Mouse (Mus musculus): ENCODE data around the gene Uqcrc2. TPM values are rescaled to one million over a fixed set of nuclear protein-coding genes. Genes with fewer than 3 reads are reported as not detected.

Gene Uqcrc2
- polyA plus RNA-seq, 1 experiment = 368 TPM

DNA sequence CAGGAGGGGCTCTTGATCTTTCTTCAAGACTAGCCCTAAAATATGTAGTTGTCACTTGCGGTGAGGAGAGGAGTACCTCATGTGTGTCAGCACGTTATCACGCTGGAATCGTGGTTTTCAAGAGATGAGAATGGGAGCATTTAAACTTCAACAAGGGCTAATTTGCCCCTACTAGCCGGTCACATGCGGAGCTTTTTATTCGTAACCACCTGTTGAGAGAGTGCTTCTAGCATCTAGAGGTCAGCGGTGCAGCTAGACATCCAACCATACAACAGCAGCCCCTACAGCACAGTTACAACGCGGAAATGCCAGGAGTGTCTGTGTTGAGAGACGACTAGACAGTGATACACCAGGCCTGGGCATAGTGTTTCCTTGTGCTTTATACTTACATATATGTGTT, 845 bp downstream of the Uqcrc2 start:
- peak overlapping the region; percentile 82 for H3K4me3 ChIP-seq (ENCODE audit: insufficient read depth, low read depth, low read length)
- peak overlapping the region; percentile 81; the same call in 1 of the 2 replicates for H3K27ac ChIP-seq (ENCODE audit: insufficient read depth, low read depth, low read length)
- WGBS = under 1% methylated on average over 11 of the region's 11 CpGs
- TF ChIP-seq POLR2A (IDR thresholded peaks at IDR 0.05; ENCODE audit: insufficient read depth, low read depth, low read length) (no peak), CTCF (IDR thresholded peaks at IDR 0.05; ENCODE audit: insufficient read depth, low read depth, low read length) (no peak)
- H3K4me1 ChIP-seq (ENCODE audit: control insufficient read depth, insufficient read depth, low read length) = peaks cover 5% of the 10 kb centered on the region

DNA sequence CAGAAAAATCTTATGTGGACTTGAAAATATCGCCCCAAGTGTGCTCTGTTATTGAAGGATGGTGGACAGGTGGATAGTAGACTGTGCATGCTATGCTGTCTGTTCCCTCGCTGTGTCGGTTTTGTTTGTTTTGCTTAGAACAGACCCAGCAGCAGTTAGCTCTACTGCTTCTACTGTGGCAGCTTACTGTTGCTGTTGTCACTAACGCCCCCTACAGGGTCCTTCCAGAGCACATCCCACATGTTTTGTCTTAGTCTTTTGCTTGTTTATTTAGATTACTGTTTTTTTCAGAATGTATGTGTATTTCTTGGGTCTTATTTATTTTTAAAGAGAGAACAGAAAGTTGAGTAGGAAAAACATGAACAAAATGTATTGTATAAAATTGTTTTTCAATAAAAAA, 8.2 kb downstream of the Uqcrc2 start:
- no peaks in the 10 kb centered on the region for H3K4me1 ChIP-seq (ENCODE audit: control insufficient read depth, insufficient read depth, low read length)
- H3K4me3 ChIP-seq (ENCODE audit: insufficient read depth, low read depth, low read length) = no peak overlapping the region
- 70% methylated on average over 4 of the region's 4 CpGs for WGBS
- TF ChIP-seq CTCF (IDR thresholded peaks at IDR 0.05; ENCODE audit: insufficient read depth, low read depth, low read length) = no peak
- no peak overlapping the region for H3K27ac ChIP-seq (ENCODE audit: insufficient read depth, low read depth, low read length)

DNA sequence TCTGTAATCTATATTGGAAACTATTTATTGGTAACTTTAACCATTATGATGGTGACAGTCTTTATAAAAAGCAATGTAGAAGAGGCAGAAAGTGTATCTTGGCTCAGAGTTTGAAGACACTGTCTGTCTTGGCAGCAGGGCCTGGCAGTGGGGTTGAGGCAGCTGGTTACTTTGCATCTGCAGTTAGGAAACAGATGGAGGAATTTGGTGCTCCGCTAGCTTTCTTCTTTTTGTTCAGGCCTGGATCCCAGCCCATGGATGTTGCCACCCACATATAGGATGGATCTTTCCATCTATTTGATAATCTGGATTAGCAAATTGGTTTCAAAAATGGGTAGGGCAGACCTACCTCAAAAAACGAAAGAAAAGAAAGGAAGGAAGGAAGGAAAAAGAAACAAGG, 12.9 kb downstream of the Uqcrc2 start:
- WGBS = 68% methylated on average over 2 of the region's 2 CpGs
- Histone ChIP-seq H3K4me3 (ENCODE audit: insufficient read depth, low read depth, low read length) (no peak overlapping the region), H3K27ac (ENCODE audit: insufficient read depth, low read depth, low read length) (no peak overlapping the region), H3K4me1 (ENCODE audit: control insufficient read depth, insufficient read depth, low read length) (no peaks in the 10 kb centered on the region)
- TF ChIP-seq POLR2A (IDR thresholded peaks at IDR 0.05; ENCODE audit: insufficient read depth, low read depth, low read length) (no peak), CTCF (IDR thresholded peaks at IDR 0.05; ENCODE audit: insufficient read depth, low read depth, low read length) (no peak)

DNA sequence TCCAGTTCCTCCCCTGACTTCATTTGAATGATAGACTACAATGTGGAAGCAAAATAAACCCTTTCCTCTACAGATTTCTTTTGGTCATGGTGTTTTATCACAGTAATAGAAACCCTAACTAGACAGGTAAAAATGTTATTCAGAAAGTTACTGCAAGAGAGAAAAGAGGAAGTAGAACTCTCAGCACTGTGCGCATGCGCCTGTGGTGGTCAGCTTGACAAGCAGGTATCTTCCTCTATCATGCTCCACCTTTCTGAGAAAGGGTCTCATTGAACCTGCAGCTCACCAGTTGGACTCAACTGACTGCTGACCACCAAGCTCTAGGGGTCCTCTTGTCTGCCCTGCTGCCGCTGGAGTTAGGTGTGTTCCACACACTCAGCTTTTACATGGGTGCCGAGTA, 27.1 kb downstream of the Uqcrc2 start:
- Histone ChIP-seq H3K4me1 (ENCODE audit: control insufficient read depth, insufficient read depth, low read length) (no peaks in the 10 kb centered on the region), H3K27ac (ENCODE audit: insufficient read depth, low read depth, low read length) (no peak overlapping the region), H3K4me3 (ENCODE audit: insufficient read depth, low read depth, low read length) (no peak overlapping the region)
- WGBS = 96% methylated on average over 4 of the region's 4 CpGs
- TF ChIP-seq CTCF (IDR thresholded peaks at IDR 0.05; ENCODE audit: insufficient read depth, low read depth, low read length) (no peak), POLR2A (IDR thresholded peaks at IDR 0.05; ENCODE audit: insufficient read depth, low read depth, low read length) (no peak)

DNA sequence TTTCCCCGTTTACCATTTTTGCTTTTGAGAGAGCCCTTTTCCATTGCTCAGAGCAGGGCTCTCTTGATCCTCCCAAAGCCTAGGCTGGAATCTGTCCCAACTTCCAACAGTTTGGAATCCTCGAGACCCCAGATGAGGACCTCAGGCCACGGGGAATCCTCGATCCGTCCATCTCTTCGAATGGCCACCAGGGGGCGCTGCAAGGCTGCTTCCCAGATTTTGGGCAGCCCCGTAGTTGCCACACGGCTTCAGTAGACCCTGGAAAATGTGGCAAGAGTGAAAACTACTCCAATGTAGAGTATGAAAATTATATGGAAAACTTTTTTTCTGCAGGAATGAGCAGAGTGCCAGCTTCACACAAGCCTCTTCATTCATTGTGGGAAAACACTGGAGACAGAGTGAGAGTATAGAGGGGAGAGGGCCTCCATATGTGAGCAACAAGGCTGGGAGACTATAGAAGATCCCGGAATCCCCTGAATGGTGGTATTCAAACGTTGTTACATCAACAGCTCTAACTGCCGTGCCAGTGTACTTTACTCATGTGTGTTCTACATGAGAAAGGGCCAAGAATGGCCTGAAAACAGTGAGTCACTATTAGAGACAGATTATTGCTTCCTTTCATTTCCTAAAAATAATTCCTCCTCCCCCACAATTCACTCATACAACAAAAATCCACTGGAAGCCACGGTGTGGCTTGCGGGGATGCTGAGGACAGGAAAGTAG, 35.3 kb downstream of the Uqcrc2 start, which contains the start of gene Pdzd9:
Pdzd9 (minus strand) TSS at position 191 of the 723 bp plus-strand sequence.
- no peak within 1 kb of the TSS for H3K4me3 ChIP-seq (ENCODE audit: insufficient read depth, low read depth, low read length)
- H3K27ac ChIP-seq (ENCODE audit: insufficient read depth, low read depth, low read length) = no peak within 1 kb of the TSS
- 7% methylated on average over 14 of the region's 14 CpGs for WGBS
- H3K4me1 ChIP-seq (ENCODE audit: control insufficient read depth, insufficient read depth, low read length) = no peaks in the 10 kb centered on the region
- TF ChIP-seq CTCF (IDR thresholded peaks at IDR 0.05; ENCODE audit: insufficient read depth, low read depth, low read length) (peak; percentile 95), POLR2A (IDR thresholded peaks at IDR 0.05; ENCODE audit: insufficient read depth, low read depth, low read length) (no peak)

DNA sequence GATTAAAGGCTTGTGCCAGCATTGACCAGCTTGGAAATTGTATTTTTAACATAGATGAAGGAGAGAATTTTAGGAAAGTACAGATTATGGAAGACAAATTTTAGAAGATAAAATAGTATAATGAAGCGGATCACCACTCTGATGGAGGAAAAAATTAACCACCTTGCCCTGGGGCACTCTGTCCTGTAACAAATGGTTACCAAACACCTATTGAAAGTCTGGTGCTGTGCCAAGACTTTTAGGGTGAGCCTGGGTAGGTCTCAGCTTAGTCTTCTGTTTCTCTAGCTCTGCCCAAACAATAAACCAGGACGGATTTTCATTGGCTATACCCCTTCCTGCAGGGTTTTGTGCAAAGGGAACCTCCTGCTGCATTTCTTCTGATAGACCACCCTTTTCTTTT, 36.3 kb downstream of the Uqcrc2 start:
- Histone ChIP-seq H3K4me1 (ENCODE audit: control insufficient read depth, insufficient read depth, low read length) (no peaks in the 10 kb centered on the region), H3K27ac (ENCODE audit: insufficient read depth, low read depth, low read length) (no peak overlapping the region), H3K4me3 (ENCODE audit: insufficient read depth, low read depth, low read length) (no peak overlapping the region)
- WGBS = 78% methylated on average over 2 of the region's 2 CpGs
- TF ChIP-seq POLR2A (IDR thresholded peaks at IDR 0.05; ENCODE audit: insufficient read depth, low read depth, low read length) = no peak
- no peak for TF ChIP-seq CTCF (IDR thresholded peaks at IDR 0.05; ENCODE audit: insufficient read depth, low read depth, low read length)

DNA sequence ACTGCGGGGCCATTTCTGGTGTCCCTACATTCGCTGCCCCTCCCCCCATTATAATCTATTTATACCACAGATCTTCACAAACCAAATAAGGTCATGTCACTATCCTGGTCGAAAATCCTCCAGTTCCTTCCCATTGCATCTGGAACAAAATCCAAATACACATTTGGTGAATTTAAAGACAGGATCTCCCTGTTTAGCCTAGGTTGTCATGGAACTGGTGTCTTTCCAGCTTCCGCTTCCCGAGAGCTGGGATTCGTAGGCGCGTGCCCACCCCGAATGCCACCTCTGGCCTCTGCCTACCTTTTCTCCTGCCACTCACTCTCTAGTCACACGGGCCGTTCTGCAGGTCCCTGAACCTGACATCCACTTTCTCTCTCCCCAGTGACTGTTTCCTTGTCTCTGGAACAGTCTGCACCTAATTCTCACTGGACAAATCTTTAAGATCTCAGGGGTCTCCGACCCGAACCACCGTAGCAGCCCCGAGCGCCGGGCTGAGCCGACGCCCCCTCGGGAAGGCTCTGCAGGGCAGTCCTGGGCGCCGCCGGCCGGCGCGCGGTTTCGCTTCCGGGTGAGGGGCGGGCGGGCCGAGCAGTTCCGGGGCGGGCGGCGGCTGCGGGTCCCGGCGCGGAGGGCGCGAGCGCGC, 42.1 kb downstream of the Uqcrc2 start, which contains the start of gene Mosmo:
Mosmo (plus strand) TSS at position 618 of the 643 bp plus-strand sequence.
- peaks cover 9% of the 10 kb centered on the region for H3K4me1 ChIP-seq (ENCODE audit: control insufficient read depth, insufficient read depth, low read length)
- no peak for TF ChIP-seq CTCF (IDR thresholded peaks at IDR 0.05; ENCODE audit: insufficient read depth, low read depth, low read length)
- peak; percentile 82 for TF ChIP-seq POLR2A (IDR thresholded peaks at IDR 0.05; ENCODE audit: insufficient read depth, low read depth, low read length)
- 3% methylated on average over 43 of the region's 44 CpGs for WGBS
- H3K27ac ChIP-seq (ENCODE audit: insufficient read depth, low read depth, low read length) = no peak within 1 kb of the TSS
- H3K4me3 ChIP-seq (ENCODE audit: insufficient read depth, low read depth, low read length) = peak within 1 kb of the TSS; percentile 57

DNA sequence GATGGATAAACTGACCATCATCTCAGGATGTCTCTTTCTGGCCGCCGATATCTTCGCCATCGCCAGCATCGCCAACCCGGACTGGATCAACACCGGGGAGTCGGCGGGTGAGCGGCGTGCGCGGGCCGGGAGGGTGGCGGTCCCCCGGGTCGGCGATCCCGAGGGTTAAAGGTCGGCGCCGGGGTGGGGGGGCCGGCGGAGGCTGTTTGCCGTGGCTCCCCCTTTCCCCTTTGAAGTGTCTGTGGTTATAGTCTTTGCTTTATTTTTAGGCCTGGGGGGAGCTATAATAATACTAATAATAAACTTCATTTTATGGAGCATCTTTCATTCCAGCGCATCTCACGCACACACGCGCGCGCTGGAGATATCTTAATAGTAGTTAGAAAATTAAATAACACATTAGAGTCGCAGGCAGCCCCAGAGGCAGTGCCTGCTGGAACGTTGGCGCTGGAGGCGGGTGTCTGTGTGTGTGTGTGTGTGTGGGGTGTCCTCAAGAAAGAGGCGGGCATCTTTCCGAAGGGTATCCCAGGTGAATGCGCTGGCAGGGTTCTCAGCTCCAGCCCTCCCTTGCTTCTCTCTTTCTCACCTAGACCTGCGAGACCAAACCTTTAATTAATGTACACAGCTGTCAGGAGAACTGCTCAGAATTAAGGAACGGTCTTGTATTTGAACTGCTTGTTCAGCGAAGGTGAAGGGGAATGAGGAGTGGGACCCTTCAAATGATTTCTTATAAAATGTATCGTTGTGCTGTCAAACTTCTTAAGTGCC, 43.0 kb downstream of the Uqcrc2 start:
- TF ChIP-seq POLR2A (IDR thresholded peaks at IDR 0.05; ENCODE audit: insufficient read depth, low read depth, low read length) = no peak
- TF ChIP-seq CTCF (IDR thresholded peaks at IDR 0.05; ENCODE audit: insufficient read depth, low read depth, low read length) = no peak
- Histone ChIP-seq H3K27ac (ENCODE audit: insufficient read depth, low read depth, low read length) (no peak overlapping the region), H3K4me3 (ENCODE audit: insufficient read depth, low read depth, low read length) (peak overlapping the region; percentile 57), H3K4me1 (ENCODE audit: control insufficient read depth, insufficient read depth, low read length) (peaks cover 9% of the 10 kb centered on the region)
- WGBS = 1% methylated on average over 42 of the region's 42 CpGs

DNA sequence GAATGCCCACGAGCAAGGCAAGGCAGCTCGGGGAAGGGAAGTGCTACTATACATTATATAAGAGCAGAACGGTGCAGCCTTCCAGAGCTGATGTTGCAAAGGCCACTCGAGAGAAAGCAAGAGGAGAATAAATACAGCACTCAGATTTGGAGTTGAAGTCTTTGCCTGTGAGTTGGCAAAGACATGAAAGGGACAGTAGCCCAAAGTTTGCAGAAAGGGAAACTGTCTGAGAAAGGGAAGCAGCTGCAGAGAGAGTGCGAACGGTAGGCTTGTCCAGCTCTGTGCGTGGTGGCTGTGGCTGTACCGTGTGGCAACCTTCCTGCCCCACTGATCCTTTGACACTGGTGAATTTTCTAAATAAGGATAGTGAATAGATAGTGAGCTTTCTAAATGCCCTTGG, 44.0 kb downstream of the Uqcrc2 start:
- no peak overlapping the region for H3K27ac ChIP-seq (ENCODE audit: insufficient read depth, low read depth, low read length)
- peak overlapping the region; percentile 30 for H3K4me3 ChIP-seq (ENCODE audit: insufficient read depth, low read depth, low read length)
- TF ChIP-seq POLR2A (IDR thresholded peaks at IDR 0.05; ENCODE audit: insufficient read depth, low read depth, low read length) = no peak
- no peak for TF ChIP-seq CTCF (IDR thresholded peaks at IDR 0.05; ENCODE audit: insufficient read depth, low read depth, low read length)

More for the DNA sequence above, 44.0 kb downstream of the Uqcrc2 start:
- H3K4me1 ChIP-seq (ENCODE audit: control insufficient read depth, insufficient read depth, low read length) = peaks cover 9% of the 10 kb centered on the region
- WGBS = 17% methylated on average over 8 of the region's 8 CpGs

Measured in olfactory bulb, adult 2 months (tissue).